Mouse (Mus musculus) midbrain, postnatal 0 days (tissue): Measurements from ENCODE around the gene Slc44a5. TPM values are rescaled to one million over a fixed set of nuclear protein-coding genes. Genes with fewer than 3 reads are reported as not detected.

Experiments used
- ATAC-seq: fragments of 200-750 bp; cut with Nextera tagmentation; 2 replicates; pipeline ENCODE4 v1.8.0; 2017; ENCODE audit warnings: moderate number of reproducible peaks, mild to moderate bottlenecking, moderate TSS enrichment, moderate library complexity; ENCODE audit not compliant: low FRiP score
- DNase-seq: peaks from one replicate; pipeline ENCODE4 v3.0.0-alpha.2; 2015; ENCODE audit warnings: low spot score
- H3K27ac ChIP-seq: fragments of 300-500 bp; sonication (generic); 2 replicates; pipeline ENCODE4 v1.5.1; 2014; ENCODE audit warnings: low read depth, mild to moderate bottlenecking, low read length, mixed read lengths
- H3K27me3 ChIP-seq: fragments of 300-500 bp; sonication (generic); 2 replicates; pipeline ENCODE4 v1.6.1; 2014; ENCODE audit warnings: low read length, control low read depth, mixed read lengths; ENCODE audit not compliant: insufficient read depth
- H3K36me3 ChIP-seq: fragments of 300-500 bp; sonication (generic); 2 replicates; pipeline ENCODE4 v1.6.1; 2014; ENCODE audit warnings: low read length, control low read depth, mixed read lengths; ENCODE audit not compliant: insufficient read depth
- H3K4me1 ChIP-seq: fragments of 300-500 bp; sonication (generic); 2 replicates; pipeline ENCODE4 v1.6.1; 2014; ENCODE audit warnings: mild to moderate bottlenecking, control low read depth, antibody characterized with exemption, low read length, mixed read lengths; ENCODE audit not compliant: insufficient read depth
- H3K4me2 ChIP-seq: fragments of 300-500 bp; sonication (generic); 2 replicates; pipeline ENCODE4 v1.6.1; 2014; ENCODE audit warnings: low read depth, mild to moderate bottlenecking, low read length, mixed read lengths; ENCODE audit not compliant: poor library complexity, severe bottlenecking
- H3K4me3 ChIP-seq: fragments of 300-500 bp; sonication (generic); 2 replicates; pipeline ENCODE4 v1.5.1; 2014; ENCODE audit warnings: low read depth, mild to moderate bottlenecking, low read length, moderate library complexity
- H3K9ac ChIP-seq: fragments of 300-500 bp; sonication (generic); replicated peaks from 2 replicates; pipeline ENCODE4 v1.6.1; 2014; ENCODE audit warnings: mild to moderate bottlenecking, low read length, moderate library complexity, mixed read lengths; ENCODE audit not compliant: poor library complexity, severe bottlenecking
- H3K9me3 ChIP-seq: fragments of 300-500 bp; sonication (generic); 2 replicates; pipeline ENCODE4 v1.6.1; 2016; ENCODE audit warnings: low read length, control low read depth
- CTCF ChIP-seq: IDR thresholded peaks from 2 replicates; pipeline ENCODE4 v1.5.1; 2016; ENCODE audit warnings: antibody characterized with exemption, mild to moderate bottlenecking
- WGBS: fragments of 180-500 bp; shearing (Covaris S2); extraction: QIAGEN DNeasy Blood & Tissue Kit; methylation state at CpG from one replicate; pipeline ENCODE4 v1.1.7; 2014; 5-methylcytosine and 5-hydroxymethylcytosine counted together
- polyA plus RNA-seq: library from polyadenylated mRNA; unstranded; fragments of >200 nt; fragmentation: Nextera tagmentation; extraction: Ambion mirVana; gene quantifications from 2 replicates; pipeline ENCODE4 v1.2.1, GENCODE M21; 2015
- total RNA-seq: library from RNA; depleted of rRNA; stranded (reverse); fragments of >200 nt; gene quantifications from 2 replicates; pipeline ENCODE4 v1.2.3, GENCODE M21; 2014; rRNA removed

Slc44a5 gene
- total RNA-seq: 27.3 and 32.6 TPM in 2 replicates
- polyA plus RNA-seq: 5.4 and 6.3 TPM in 2 replicates

- peak within 1 kb of the TSS; percentile 55 for H3K27ac ChIP-seq
- no peaks in the 10 kb centered on the region for H3K27me3 ChIP-seq
- no peaks in the 10 kb centered on the region for H3K9me3 ChIP-seq
- H3K4me2 ChIP-seq: peak within 1 kb of the TSS; percentile 96
- H3K4me3 ChIP-seq: peak within 1 kb of the TSS; percentile 65
- H3K4me1 ChIP-seq: peaks cover 5% of the 10 kb centered on the region; the same call in 1 of the 2 replicates
- WGBS: under 1% methylated on average over 31 of the region's 66 CpGs
- peak within 1 kb of the TSS; percentile 73 for H3K9ac ChIP-seq
- DNase-seq: peak; percentile 68
- TF ChIP-seq CTCF: peak; percentile 27
- peak; percentile 90 for ATAC-seq
- no peaks in the 10 kb centered on the region for H3K36me3 ChIP-seq
These were observed at the start of gene Slc44a5 for GRCm38 (mm10) chr3:153973171-153973948. TSS of gene Slc44a5 (plus strand) at chr3:153973436.

DNA sequence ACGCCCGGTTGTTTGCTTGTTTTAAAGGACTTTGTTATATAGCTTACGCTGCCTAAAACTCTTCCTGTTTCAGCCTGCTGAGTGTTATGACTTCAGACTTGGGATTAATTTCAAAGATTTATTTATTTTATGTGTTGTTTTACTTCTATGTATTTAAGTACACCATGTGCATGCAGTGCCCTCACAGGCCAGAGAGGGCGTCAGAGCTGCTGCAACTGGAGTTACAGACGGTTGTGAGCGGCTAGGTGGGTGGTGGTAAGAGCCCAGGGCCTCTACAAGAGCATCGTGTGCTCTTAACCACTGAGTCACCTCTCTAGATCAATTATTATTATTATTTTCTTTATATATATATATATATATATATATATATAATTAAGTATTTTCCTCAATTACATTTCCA, 46.9 kb upstream of the Slc44a5 start:
- peaks cover 16% of the 10 kb centered on the region for H3K36me3 ChIP-seq
- H3K4me1 ChIP-seq: no peaks in the 10 kb centered on the region
- no peak overlapping the region for H3K4me2 ChIP-seq
- WGBS: 91% methylated on average over 7 of the region's 7 CpGs
- H3K27ac ChIP-seq: no peak overlapping the region
- TF ChIP-seq CTCF: no peak
- DNase-seq: no peak
- H3K27me3 ChIP-seq: no peaks in the 10 kb centered on the region
- no peak overlapping the region for H3K9ac ChIP-seq
- no peak for ATAC-seq
- H3K9me3 ChIP-seq: no peaks in the 10 kb centered on the region
- H3K4me3 ChIP-seq: no peak overlapping the region

DNA sequence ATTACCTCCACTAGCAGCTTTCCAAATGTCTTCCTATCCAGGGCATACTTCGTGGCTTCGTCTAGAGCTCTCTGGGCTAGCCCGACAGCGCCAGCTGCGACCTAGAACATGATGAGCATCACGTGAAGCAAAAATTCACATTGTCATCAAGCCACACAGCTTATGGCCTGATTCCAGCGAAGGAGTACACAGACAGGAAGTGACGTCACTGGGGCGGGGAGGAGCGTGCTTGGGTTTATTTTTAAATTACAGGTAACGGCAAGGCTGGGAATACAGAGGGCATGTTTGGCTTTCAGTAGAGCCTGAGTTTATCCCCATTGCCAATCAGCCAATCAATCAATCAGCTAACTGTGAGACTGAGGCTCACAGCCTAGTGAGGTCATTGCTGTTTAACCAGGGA, 43.7 kb upstream of the Slc44a5 start:
- Histone ChIP-seq H3K9me3 (no peaks in the 10 kb centered on the region), H3K36me3 (peaks cover 32% of the 10 kb centered on the region), H3K4me3 (no peak overlapping the region), H3K4me2 (no peak overlapping the region), H3K4me1 (no peaks in the 10 kb centered on the region), H3K27ac (no peak overlapping the region), H3K27me3 (no peaks in the 10 kb centered on the region), H3K9ac (no peak overlapping the region)
- DNase-seq (no peak), ATAC-seq (no peak)
- no peak for TF ChIP-seq CTCF
- 96% methylated on average over 11 of the region's 11 CpGs for WGBS

GRCm38 (mm10) chr3:153932461-153932860, 40.8 kb upstream of the Slc44a5 start:
- Histone ChIP-seq H3K4me1 (no peaks in the 10 kb centered on the region), H3K9me3 (no peaks in the 10 kb centered on the region), H3K27me3 (no peaks in the 10 kb centered on the region), H3K4me3 (no peak overlapping the region), H3K27ac (no peak overlapping the region), H3K4me2 (no peak overlapping the region), H3K9ac (no peak overlapping the region), H3K36me3 (peaks cover 37% of the 10 kb centered on the region)
- DNase-seq: no peak
- no peak for TF ChIP-seq CTCF
- ATAC-seq: no peak
- 91% methylated on average over 5 of the region's 5 CpGs for WGBS

GRCm38 (mm10) chr3:153935878-153936277, 37.4 kb upstream of the Slc44a5 start:
- no peak overlapping the region for H3K27ac ChIP-seq
- no peaks in the 10 kb centered on the region for H3K27me3 ChIP-seq
- DNase-seq (no peak), ATAC-seq (no peak)
- no peaks in the 10 kb centered on the region for H3K9me3 ChIP-seq
- no peaks in the 10 kb centered on the region for H3K4me1 ChIP-seq
- WGBS: 89% methylated on average over 9 of the region's 9 CpGs
- H3K36me3 ChIP-seq: peaks cover 29% of the 10 kb centered on the region
- no peak overlapping the region for H3K4me2 ChIP-seq
- H3K4me3 ChIP-seq: no peak overlapping the region
- no peak overlapping the region for H3K9ac ChIP-seq
- no peak for TF ChIP-seq CTCF

- peaks cover 26% of the 10 kb centered on the region for H3K36me3 ChIP-seq
- no peaks in the 10 kb centered on the region for H3K9me3 ChIP-seq
- 96% methylated on average over 17 of the region's 17 CpGs for WGBS
- ATAC-seq (no peak), DNase-seq (no peak)
- H3K4me2 ChIP-seq: no peak overlapping the region
- H3K4me3 ChIP-seq: no peak overlapping the region
- H3K27ac ChIP-seq: no peak overlapping the region
- no peaks in the 10 kb centered on the region for H3K27me3 ChIP-seq
- no peaks in the 10 kb centered on the region for H3K4me1 ChIP-seq
- no peak for TF ChIP-seq CTCF
- no peak overlapping the region for H3K9ac ChIP-seq
These were observed 36.0 kb upstream of the Slc44a5 start for GRCm38 (mm10) chr3:153937116-153937810.
